Mouse (Mus musculus) embryo, embryonic 9.5 days (tissue): Measurements from ENCODE around the gene Elp4.

ENCODE experiments used
- DNase-seq: peaks from one replicate; pipeline ENCODE4 v3.0.0-alpha.2; 2017; ENCODE audit errors: extremely low spot score

Elp4 gene

DNA sequence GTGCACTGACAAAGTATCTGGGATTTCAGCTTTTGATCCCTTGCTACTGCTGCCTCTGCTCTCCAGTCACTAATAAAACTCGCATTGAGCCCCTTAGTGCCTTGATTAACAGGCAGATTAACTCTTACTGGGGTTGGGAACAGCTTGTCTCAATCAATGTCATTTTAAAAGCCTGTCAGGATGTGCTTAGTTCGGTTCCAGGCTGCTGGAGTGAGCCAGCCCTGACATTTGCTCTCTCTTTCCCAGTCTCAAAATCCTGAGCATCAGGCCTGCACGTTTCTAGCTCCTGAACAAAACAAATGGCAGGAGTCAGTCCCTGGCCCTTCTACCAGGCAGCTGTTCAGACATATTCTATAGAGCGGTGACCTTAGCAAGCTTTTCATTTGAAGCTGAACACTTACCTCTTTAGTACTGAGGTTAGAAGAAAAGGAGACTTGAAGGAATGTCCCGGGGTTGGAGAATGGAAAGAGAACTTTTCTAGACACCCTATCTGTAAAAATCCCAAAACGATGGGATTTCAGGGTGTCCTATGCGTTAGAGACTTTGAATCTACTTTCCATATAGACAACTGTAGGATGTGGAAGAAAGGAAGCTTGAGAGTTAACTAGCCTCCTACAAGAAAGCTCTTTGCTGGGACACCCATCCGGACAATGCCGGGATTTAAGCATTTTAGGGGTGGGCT lies 233.1 kb downstream of the Elp4 start:
- DNase-seq: peak; percentile 45

DNA sequence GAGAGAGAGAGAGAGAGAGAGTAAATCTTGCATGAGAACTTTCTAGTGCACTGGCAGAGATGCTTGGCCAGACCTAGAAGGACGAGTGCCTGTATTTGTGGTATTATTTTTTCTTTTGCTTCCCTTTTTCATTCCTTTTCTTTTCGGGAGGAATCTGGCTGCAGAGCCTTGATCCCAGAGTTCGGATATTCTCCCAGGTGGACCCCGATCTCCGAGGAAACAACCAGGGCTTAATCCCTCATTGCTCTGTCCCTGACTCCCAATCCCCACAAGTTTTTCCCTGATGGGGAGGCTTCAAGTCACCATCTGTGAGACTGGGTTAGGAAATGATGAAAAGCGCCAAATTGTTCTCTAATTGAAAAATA lies 233.7 kb downstream of the Elp4 start:
- no peak for DNase-seq

DNA sequence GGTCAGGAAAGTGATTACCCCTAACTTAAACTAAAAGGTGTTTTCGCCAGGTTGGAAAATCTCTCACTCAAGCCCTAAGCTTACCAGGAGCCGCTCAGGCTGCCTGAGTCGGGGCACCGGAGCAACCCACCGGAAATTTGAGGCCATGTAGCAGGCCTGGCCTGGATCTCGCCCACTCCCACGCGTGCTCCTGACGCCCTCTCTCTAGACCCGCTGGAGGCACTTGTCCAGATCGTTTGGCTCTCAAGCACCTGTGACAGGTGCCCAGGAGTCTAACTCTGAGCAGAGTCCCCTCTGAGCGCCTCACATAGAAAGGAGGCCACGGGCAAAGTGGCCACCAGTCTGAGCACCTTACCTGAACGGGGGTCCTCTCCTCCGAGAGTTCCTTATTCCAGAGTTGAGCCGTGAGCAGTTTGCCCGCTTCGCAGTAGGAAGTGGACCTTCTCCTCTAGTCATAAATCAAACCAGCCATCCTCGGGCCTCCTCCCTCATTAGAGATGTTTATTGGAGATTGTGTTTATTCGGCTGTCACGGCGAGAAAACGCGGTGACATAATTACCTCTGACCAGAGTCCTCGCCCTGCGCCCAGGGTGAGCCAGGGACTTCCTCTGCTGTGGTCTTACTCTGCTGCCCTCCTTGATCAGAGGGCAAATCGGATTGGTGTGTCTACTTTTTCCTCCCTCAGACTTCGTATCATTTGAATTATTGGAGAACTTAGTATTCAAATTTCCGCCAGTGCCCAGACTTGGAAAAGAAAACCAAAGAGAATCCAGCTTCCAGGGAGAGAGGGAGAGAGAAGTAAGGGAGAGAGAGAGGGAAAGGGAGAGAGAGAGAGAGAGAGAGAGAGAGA lies 234.3 kb downstream of the Elp4 start:
- peak; percentile 47 for DNase-seq

DNA sequence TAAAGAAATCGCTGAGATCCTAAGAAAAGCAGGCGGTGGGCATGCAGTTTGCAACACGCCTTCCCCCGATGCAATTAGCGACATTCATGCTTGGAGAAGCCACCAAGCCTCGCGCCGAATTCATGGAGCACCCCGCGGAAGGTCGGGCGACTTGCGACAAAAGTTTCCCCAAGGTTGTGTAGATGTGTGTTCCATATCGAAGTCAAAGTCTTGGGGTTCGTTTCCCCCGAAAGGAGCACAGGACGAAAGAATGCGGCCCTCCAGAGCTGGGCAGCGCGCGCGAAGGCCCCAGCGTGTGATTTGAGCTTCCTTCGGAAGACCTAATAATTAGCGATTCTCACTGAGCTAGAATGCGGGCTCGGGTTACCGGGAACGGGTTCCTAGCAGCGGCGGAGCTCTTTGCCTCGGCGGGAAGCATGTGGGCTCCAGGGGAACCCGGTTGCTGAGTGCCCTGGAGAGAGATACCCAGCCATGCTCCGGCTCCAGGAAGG lies 234.9 kb downstream of the Elp4 start:
- peak; percentile 46 for DNase-seq

DNA sequence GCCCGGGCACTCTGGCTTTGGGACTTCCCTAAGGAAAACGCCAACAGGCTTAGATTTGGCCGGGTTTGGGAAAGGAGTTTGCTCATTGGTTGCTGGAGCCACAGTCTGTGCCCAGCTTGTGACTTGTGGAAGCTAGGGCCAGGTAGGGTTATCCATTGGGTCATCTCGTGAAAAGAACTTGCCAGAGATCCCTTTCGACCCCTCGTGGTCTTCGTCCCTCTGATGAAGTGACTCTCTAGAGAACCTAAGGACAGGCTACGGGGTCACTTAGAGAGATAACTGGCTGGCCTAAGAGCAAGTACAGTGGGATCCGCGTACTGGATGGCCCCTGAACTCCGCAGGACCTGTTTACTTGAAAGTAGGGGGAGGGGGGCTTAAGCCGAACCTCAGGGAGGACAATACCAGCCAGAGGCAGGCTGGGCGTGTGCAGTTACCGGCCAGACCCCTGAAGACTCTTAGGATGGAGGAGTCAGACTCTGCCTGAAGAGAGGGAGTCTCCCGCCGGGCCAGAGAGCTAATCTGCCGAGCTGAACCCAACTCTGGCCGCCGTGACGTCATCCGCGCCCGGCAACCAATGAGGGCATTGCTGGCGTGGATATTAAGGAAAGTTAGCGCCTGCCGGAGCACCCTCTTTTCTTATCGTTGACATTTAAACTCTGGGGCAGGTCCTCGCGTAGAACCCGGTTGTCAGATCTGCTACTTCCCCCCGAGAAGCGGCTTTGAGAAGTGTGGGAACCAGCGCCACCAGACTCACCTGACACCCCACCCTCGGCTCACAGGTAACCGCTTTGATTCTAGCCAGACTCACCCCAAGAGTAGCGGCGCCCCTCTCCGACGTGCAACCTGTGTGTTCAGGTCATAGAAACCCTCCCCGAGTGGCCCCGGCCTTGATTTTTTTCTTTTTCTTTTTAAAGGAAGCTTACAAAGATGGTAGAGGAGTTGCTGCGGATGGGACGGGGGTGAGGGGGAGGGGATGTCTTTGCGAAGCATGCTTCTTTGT lies 235.8 kb downstream of the Elp4 start, which contains the start of gene Pax6:
Gene Pax6, plus strand, starts transcription at position 630 of the 1,000 bp plus-strand sequence.
- peak; percentile 61 for DNase-seq

DNA sequence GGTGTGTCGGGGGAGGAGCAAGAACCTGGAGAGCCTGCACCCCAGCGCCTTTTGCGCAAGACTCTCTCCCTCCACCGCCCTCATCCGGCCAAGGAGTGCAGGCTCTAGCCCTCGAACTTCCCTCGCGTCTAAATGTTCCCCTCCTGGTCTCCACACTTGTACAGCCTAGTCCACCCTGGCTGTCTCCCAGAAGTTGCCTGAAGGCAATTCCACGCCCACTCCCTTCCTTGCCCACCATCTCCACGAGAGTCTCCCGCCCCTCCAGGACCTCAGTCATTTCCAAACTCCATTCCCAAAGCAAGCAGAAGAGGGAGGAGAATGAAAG lies 236.8 kb downstream of the Elp4 start:
- peak; percentile 47 for DNase-seq

DNA sequence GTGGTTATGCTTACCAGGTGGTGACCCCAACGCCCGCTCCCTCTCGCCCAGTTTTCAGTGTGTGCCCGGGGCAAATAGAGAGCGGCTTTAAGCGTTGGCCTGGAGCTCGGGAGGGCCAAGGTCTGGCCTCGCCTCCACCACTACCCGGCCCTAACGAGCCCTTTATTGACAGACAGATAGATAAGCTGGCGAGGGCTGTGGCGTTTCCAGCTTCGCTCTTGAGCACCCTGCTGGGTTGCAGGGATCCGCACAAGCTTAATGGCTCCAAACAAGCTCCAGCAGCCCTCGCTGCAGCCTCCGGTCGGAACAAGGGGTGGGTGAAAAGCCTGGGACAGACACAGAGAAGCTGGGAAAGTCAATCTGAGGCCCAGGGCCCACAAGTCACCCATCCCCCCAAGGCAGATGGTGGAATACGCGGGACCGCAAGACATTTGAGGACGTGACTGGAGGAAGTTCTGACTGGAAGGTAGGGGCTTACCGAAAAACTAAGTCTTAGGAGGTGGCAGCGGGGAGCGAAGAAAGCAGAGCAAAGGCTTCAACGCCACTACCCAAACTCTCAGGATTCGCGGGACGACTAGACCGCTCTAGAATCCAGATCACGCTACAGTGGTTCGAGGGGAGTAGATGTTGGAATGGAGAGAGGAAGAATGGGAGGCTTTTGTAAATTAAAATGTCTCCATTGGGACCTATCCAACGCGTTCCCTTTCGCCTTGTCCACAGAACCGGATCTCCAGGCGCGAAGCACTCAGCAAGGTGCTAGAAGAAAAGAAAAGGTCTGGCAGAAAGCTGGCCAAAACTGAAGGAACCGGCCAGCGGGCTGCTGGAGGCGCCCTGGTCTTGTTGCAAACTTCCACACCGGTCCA lies 237.4 kb downstream of the Elp4 start:
- peak; percentile 48 for DNase-seq

DNA sequence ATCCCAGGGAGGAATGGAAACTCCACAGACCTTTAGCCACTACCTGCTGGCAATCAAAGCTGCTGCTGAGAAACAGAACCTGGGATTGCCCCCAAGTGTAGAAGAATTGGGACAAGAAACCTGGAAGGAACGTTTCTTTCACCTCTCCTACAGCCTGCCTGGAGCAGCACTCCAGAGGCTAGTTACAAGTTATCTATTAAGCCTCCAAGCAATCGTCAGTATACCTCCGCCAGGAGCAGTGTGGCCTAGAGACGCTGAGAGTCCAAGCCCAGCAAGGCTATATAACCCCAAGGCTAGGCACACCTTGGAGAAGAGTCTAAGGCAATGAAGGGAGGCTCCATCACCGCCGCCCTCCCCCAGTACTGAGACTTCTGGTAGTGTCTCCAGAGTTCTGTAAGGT lies 238.0 kb downstream of the Elp4 start:
- DNase-seq: no peak

DNA sequence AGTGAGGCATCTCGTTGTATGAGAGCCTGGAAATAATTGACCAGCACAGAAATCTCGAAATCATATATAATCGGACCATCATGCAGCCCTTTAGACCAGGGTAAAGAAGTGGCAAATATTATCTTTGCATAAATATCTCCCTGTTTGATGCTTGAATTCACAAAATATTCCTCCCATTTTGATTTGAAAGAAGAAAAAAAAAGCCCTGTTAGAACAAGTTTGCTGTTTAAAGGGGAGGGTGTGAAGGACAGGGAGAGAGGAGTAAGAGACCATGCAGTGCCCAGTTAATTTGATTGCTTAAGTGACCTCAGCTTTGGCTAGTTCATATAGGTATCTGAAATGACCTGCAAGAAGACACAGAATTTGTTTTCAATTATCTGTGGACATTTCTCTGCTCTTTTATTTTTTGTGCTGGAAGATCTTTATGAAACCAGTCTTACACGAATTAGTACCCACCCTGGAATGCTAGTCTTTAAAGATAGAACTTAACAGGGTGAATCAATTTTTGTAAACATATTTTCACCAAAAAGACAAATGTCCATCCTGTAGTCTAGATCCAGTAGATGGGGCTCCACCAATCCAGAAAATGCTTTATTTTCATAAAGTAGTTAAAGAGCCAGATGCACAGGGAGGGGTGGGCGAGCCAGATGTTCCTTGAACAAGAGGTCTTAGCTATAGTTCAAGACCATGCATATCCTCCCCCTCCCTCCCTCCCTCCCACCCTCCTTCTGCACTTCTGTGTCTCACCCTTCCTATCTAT lies 238.7 kb downstream of the Elp4 start:
- no peak for DNase-seq

DNA sequence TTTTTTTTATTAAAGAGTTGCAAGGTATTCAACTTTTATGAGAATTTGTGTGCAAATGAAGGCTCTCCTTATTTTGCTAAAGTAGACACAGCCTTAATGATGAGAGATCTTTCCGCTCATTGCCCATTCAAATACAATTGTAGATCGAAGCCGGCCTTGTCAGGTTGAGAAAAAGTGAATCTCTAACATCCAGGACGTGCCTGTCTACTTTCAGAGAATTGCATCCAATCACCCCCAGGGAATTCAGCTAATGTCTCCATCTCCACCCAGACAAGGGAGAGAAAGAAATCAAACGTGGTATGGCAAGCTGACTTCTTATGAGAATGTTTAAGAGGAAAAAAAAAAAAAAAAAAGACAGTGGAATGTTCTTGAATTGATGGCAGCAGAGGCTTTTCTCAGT lies 239.4 kb downstream of the Elp4 start:
- peak; percentile 33 for DNase-seq

DNA sequence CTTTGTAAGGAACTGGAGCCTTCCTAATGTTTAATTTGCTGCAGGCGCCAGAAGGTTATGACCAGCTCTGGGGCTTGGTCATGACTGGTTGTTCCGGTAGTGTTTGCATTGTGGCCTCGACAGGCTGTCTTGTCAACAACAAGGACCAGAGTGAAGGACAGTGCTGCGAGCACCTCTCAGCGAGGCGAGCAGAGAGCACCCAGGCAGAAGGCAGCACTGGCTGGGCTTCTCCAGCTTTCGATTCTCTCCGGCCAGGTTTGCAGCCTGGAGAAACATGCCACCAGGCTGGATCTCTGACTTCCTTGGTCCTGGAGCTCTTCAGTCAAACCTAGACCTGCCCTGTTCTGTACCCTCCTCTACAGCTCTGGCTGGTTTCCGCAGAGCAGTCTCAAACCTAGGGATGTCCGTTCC lies 241.3 kb downstream of the Elp4 start:
- peak; percentile 45 for DNase-seq

DNA sequence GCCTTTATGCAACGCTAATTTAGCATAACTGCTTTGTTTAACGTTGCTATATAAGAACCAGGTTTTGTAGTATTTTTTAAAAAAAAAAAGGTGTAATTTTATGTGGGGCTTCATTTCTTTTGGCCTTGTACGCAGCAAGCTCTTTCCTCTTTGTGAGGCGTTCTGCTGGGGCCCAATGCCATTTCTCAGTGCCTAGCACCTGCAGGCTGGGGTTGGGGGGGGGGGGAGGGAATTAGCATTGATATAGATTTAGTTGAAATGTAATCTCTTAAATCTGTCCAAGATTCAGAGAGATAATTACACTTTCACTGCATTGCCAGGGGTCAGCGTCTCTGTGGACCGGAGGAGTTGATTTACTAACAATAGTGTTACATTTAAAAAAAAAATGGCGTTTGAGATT lies 241.8 kb downstream of the Elp4 start:
- DNase-seq: no peak

DNA sequence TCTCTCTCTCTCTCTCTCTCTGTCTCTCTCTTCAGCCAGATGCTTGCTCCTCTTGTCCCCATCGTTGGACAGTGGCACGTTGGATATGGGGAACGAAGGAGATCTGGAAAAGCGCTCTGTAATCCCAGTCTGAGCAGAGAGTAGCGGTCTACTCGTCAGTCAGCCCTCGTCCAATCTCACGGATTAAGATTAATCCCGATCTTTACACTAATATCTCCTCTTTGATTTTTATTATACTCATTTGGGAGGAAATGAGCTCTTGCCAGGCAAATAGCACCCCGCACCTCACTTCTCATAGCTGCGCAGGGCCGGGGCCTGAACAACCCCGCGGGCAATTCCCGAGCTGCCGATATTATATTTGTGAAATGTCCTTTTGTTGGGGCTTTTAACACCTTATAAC lies 242.2 kb downstream of the Elp4 start:
- no peak for DNase-seq

DNA sequence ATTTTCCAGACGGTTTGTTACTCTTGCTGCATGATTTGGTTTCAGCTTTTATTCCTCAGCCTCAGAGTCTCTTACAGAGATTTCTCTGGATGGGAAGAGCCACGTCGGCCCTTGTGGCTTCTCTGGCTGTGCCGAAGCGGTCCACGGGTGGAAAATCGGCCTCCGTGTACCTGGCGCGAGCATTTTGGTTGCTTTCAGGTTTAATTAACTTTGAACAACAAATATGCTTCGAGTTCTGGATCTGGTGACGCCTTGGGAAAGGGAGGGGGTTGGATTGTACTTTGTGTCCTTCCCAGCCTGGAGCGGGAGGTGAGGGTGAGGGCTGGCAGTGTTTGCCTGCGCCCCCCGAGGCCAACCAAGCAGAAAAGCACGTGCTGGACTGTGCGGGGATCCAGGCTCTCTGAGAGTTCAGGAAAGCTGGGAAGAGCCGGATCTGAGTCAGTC lies 242.7 kb downstream of the Elp4 start:
- peak; percentile 56 for DNase-seq

DNA sequence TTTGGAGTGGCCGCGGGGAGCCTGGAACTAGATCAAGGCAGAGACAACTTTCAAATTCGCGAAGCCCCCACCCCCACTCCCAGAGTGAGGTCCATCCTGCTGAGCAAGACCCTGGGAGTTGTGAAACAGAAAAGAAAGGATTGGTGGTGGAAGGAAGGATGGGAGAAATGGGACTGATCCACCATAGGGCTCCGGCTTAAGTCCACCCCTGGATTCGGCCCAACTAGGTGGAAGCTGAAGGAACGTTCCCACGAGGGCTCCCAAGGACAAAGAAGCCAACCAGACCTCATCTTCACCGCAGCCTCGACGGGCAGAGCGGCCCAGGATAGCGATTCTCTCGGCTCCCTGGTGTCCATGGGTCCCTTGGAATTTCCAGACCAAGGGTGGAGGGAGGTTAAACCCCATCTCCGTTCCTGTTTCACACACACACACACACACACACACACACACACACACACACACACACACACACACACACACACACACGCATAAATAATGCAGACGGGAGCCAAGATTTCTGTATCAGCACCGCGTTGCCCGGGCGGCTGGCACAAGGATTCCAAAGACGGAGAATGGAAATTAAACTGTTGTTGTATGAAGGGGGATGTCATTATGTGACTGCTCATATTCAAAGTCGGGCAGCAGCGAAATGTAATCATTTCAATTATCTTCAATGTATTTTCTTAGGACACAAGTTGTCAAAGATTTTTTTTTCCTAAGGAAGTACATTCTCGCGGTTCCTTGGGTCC lies 243.3 kb downstream of the Elp4 start:
- DNase-seq: peak; percentile 56

DNA sequence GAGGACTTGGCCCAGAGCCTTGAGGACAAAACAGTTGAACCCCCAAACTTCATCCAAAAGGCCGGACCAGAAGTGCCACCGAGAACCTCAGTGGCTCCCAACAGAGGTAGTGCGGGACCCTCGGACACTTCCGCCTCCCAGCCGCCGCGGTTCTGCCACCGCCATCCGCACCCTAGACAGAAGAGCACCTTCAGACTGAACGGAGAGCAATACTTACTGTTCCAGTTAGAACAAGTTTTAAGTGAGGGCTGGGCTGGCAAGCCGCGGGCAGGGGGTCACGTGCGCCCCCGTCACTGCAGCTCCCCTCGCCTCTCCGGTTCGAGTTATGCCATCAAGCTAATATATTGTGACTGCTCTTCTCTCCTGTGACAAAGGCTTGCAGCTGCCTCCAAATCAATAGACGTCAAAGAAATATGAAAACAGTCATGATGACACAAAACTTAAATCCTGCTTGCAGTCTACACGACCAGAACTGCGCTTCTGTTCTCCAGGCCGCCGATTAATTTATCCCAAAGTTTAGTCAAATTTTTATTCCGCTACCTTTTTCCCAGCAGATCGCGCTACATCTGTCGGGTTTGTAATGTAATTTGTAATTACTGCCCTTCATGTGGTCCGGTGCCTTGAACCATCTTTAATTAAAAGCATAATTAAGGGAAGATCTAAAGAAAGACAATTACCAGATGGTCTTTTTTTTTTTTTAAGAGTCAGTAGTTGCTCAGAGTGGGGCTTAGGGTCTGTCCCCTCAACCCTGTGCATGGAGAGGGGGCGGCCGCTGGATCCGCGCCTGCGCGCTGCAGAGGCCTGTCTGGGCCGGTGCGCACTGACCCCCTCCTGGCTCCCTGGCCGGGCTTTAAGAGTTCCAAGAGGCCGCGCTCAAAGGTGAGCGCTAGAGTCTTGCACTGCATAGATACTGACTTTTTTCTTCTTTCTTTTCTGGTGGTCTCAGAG lies 244.2 kb downstream of the Elp4 start:
- peak; percentile 47 for DNase-seq

DNA sequence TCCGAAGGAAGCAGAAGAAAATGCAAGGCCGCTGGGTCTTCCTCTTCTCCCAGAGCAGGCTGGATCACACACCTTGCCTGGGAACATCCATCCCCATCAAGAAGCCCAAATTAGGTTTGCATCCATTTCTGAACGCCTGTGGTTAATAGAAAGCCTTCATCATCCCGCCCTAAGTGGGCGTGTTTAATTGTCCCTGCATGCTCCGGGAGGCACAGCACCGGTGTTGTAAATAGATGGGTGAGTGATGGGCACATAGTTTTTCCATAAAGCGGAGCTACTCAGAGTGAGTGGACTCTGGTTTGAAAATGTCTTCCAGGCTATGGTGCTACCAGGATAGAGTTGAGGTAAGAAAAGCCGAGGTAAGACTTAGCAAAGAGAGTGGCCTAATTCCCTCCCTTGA lies 245.0 kb downstream of the Elp4 start:
- peak; percentile 27 for DNase-seq

DNA sequence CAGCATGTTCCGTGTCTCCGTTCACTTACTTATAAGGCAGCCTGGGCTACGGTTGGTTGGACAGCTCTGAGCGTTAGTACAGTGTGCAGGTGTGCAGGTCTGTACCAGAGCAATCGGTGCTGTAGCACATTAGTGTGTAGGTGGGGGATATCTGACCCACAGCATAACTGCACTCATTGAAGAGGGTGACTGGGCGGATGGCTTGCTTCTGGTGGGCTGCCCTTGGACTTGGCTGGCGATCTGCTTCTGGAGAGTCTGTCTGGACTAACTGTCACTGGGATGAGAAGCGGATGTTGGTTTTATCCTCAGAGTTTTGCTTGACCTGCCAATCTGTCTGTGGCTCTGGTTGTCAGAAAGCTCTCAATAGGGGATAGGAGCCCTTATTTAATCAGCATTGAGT lies 247.9 kb downstream of the Elp4 start:
- DNase-seq: no peak
